Mouse (Mus musculus) embryonic fibroblast, embryonic 13.5 days (primary cell): ENCODE measurements around the gene Clptm1l. TPM values are rescaled to one million over a fixed set of nuclear protein-coding genes. Genes with fewer than 3 reads are reported as not detected.
A peak's percentile ranks its signal among the peaks of the same experiment; 100 is the strongest.

ENCODE experiments used
- H3K27ac ChIP-seq: 2 replicates; pipeline ENCODE4 v1.5.1; 2012; ENCODE audit warnings: low read length, control low read depth, inconsistent platforms; ENCODE audit not compliant: insufficient read depth
- H3K4me1 ChIP-seq: 2 replicates; pipeline ENCODE4 v1.6.1; 2011; ENCODE audit warnings: low read length; ENCODE audit not compliant: control insufficient read depth, insufficient read depth
- H3K4me3 ChIP-seq: 2 replicates; pipeline ENCODE4 v1.5.1; 2011; ENCODE audit warnings: mild to moderate bottlenecking, control low read depth, low read length; ENCODE audit not compliant: insufficient read depth
- CTCF ChIP-seq: IDR thresholded peaks from 2 replicates; pipeline ENCODE4 v1.5.1; 2011; ENCODE audit warnings: mild to moderate bottlenecking, control low read depth, low read length, moderate library complexity, borderline replicate concordance; ENCODE audit not compliant: insufficient read depth
- POLR2A ChIP-seq: IDR thresholded peaks from 2 replicates; pipeline ENCODE4 v1.6.1; 2011; ENCODE audit warnings: low read depth, mild to moderate bottlenecking, control low read depth, low read length, moderate library complexity
- polyA plus RNA-seq: library from polyadenylated mRNA; stranded (reverse); fragments of >200 nt; gene quantifications from 2 replicates; pipeline ENCODE4 v1.2.4, GENCODE M21; 2011; ENCODE audit warnings: low read depth; ENCODE audit not compliant: missing spikeins, insufficient read length

Gene Clptm1l
- 140 and 159 TPM in 2 replicates for polyA plus RNA-seq

- peak within 1 kb of the TSS; percentile 37; the same call in 1 of the 2 replicates for H3K27ac ChIP-seq
- no peak for TF ChIP-seq CTCF
- TF ChIP-seq POLR2A, result peak; percentile 77
- no peaks in the 10 kb centered on the region for H3K4me1 ChIP-seq
- peak within 1 kb of the TSS; percentile 91 for H3K4me3 ChIP-seq
Observed at GRCm38 (mm10) chr13:73603522-73604155, at the start of gene Clptm1l. Gene Clptm1l (plus strand): TSS chr13:73604006.

GRCm38 (mm10) chr13:73564201-73564600, 39.6 kb upstream of the Clptm1l start:
- H3K4me3 ChIP-seq, result no peak overlapping the region
- H3K27ac ChIP-seq, result no peak overlapping the region
- no peak for TF ChIP-seq CTCF
- TF ChIP-seq POLR2A, result no peak
- no peaks in the 10 kb centered on the region for H3K4me1 ChIP-seq

GRCm38 (mm10) chr13:73575051-73575450, 28.8 kb upstream of the Clptm1l start:
- no peak overlapping the region for H3K27ac ChIP-seq
- H3K4me3 ChIP-seq, result no peak overlapping the region
- no peaks in the 10 kb centered on the region for H3K4me1 ChIP-seq
- TF ChIP-seq POLR2A (no peak), CTCF (no peak)

GRCm38 (mm10) chr13:73577277-73577676, 26.5 kb upstream of the Clptm1l start:
- no peak overlapping the region for H3K27ac ChIP-seq
- no peaks in the 10 kb centered on the region for H3K4me1 ChIP-seq
- TF ChIP-seq POLR2A (no peak), CTCF (no peak)

GRCm38 (mm10) chr13:73591488-73591887, 12.3 kb upstream of the Clptm1l start:
- no peak overlapping the region for H3K4me3 ChIP-seq
- no peak overlapping the region for H3K27ac ChIP-seq
- no peaks in the 10 kb centered on the region for H3K4me1 ChIP-seq
- TF ChIP-seq POLR2A, result no peak
- TF ChIP-seq CTCF, result no peak

More at GRCm38 (mm10) chr13:73577277-73577676, 26.5 kb upstream of the Clptm1l start:
- H3K4me3 ChIP-seq, result no peak overlapping the region

GRCm38 (mm10) chr13:73592546-73592945, 11.3 kb upstream of the Clptm1l start:
- no peak overlapping the region for H3K27ac ChIP-seq
- TF ChIP-seq CTCF (no peak), POLR2A (no peak)
- no peaks in the 10 kb centered on the region for H3K4me1 ChIP-seq
- H3K4me3 ChIP-seq, result no peak overlapping the region

- TF ChIP-seq CTCF (no peak), POLR2A (no peak)
- Histone ChIP-seq H3K4me3 (no peak overlapping the region), H3K27ac (no peak overlapping the region), H3K4me1 (no peaks in the 10 kb centered on the region)
Observed at GRCm38 (mm10) chr13:73596276-73596675, 7.5 kb upstream of the Clptm1l start.

GRCm38 (mm10) chr13:73600217-73600616, 3.6 kb upstream of the Clptm1l start:
- Histone ChIP-seq H3K4me1 (no peaks in the 10 kb centered on the region), H3K27ac (no peak overlapping the region), H3K4me3 (no peak overlapping the region)
- TF ChIP-seq CTCF (no peak), POLR2A (no peak)

- no peaks in the 10 kb centered on the region for H3K4me1 ChIP-seq
- H3K4me3 ChIP-seq, result peak overlapping the region; percentile 91
- no peak for TF ChIP-seq CTCF
- TF ChIP-seq POLR2A, result no peak; the same call in 1 of the 2 replicates
- H3K27ac ChIP-seq, result no peak overlapping the region
Observed at GRCm38 (mm10) chr13:73603046-73603445, 760 bp upstream of the Clptm1l start.

- Histone ChIP-seq H3K4me3 (peak overlapping the region; percentile 91), H3K27ac (no peak overlapping the region), H3K4me1 (no peaks in the 10 kb centered on the region)
- no peak for TF ChIP-seq CTCF
- TF ChIP-seq POLR2A, result no peak
Observed at GRCm38 (mm10) chr13:73604156-73604957, 551 bp downstream of the Clptm1l start.
